Mouse (Mus musculus): ENCODE results near the gene Ahctf1.
"Not testable (repeated sequence)": the region's sequence is repeated elsewhere in the genome, so short reads cannot be mapped to it uniquely, and the experiment has no call there.

Gene Ahctf1

DNA sequence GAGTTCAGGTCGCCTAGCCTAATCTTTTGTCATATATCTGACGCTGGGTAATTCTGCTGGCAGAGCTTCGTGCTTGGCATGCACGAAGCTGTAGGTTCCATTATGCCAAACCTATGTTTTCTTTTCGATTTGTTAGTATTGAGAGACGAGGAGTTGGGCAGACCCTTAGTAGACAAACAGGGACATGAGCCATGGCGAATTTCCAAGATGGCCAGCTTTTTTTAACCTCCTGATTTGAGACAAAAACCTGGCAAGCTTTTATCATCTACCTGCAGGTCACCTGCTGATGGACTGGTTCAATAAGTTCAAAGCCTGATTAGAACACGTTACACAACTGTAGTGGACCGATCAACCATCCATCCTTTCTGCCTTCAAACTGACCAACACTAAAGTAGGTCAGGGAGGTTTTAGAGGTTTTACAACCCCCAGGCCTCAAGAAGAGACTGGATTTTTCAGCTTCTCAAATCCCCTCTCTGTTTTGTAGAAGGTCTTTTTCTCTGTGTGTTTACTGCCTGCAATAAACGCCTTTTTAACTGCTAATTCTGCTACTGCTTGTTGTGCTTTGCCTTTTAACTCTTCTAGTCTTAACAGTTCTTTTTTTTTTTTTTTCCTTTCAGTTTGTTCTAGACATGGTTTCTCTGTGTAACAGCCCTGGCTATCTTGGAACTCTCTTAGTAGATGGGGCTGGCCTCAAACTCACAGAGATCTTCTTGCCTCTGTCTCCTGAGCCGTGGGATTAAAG, 831 bp upstream of the Ahctf1 start:
- peak in 1 of 2 experiments; percentile 5 for DNase-seq (ENCODE audit: low spot score in 2 of 2)

DNA sequence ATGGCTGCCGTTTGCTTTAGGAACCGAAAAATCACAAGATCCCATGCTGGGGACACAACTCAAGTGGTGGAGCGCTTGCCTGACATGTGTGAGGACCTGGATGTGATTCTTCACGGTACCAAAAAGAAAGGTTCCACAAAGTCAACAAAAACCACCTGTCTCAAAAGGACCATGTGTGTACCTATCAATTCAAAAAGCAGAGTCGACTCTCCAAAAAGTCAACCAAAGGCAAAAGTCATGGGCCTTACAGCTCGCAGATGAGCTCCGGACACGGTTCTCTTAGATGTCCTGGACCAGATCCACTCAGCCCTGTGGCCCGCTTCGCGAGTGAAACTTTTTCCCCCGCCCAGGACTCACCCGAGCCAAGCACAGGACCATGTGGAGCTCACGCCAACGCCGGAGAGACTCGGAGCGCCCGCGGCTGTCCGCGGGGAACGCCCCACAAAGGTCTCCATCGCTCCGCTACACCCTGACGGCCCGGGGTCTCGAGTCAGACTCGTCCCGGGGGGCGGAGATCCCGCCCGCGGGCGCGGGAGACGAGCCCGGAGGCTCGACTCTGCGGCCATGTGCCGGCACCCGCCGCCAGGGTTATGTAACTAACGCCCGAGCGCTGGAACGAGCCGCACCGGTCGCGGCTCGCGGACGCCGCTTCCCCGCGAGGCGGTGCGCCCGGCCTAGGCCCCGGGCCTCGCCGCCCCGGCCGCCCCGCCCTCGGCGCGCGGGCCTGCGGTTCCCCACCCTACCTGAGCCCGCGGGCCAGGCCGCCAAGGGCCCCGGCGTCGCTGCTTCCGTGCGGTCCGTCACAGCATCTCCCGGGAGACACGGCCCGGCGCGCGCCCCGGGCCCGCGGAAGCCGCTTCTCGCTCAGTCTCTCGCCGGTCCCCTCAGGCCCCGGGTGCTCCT, 619 bp downstream of the Ahctf1 start, which contains the start of gene Gm10518:
TSS of gene Gm10518 (plus strand) at position 767 of the 903 bp plus-strand sequence.
- DNase-seq (ENCODE audit: low spot score in 2 of 2): peak; percentile 49 to 56

DNA sequence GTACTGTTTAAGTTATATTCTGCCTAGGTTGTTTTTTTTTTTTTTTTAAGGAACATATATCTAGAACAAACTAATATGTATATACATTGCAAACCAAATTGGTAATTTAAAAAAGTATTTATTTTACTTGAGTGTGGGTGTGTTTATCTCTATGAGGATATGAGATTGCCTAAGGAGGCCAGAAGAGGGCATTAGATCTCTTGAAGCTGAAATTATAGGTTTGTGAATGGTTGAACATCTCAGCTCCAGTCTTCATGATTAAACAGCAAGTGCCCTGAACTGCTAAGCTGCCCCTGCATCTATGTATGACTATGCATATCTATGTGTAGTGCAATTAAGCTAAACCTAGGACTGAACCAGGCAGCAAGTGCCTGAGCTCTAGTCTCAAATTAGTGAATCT, 4.7 kb downstream of the Ahctf1 start:
- DNase-seq (ENCODE audit: low spot score in 2 of 2): no peak

DNA sequence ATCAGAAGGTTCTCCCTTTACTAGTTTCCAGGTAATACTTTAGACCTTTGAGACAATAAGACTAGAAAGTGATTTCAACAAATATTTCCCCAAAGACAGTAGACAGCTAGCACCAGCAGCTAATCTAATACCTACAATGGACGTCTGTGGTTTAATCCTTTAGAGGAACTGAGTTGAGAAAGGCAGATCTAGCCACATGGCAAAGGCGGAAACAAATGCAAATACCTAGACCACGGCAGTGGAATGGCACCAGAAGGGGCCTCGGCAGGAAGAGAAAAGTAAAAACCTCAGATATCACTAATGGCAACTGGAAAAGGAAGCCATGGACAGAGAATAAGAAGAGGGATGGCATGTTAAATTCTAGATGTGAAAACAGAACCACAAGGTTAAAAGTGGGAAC, 16.2 kb downstream of the Ahctf1 start:
- DNase-seq (ENCODE audit: low spot score in 2 of 2): no peak

DNA sequence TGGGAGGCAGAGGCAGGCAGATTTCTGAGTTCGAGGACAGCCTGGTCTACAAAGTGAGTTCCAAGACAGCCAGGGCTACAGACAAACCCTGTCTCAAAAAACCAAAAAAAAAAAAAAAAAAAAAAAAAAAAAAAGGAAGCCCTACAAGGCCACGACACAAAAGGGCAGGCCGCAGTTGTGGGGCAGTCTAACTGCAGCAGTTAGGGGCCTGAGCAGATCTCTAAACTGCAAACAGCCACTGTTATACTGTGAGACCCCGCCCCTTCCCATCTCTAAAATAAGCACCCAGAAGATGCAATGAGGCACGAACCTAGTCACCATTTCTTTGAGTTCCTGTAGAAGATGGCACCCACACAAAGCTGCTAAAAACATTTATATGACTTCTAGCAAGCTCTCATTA, 18.0 kb downstream of the Ahctf1 start:
- DNase-seq (ENCODE audit: low spot score in 2 of 2): no peak

DNA sequence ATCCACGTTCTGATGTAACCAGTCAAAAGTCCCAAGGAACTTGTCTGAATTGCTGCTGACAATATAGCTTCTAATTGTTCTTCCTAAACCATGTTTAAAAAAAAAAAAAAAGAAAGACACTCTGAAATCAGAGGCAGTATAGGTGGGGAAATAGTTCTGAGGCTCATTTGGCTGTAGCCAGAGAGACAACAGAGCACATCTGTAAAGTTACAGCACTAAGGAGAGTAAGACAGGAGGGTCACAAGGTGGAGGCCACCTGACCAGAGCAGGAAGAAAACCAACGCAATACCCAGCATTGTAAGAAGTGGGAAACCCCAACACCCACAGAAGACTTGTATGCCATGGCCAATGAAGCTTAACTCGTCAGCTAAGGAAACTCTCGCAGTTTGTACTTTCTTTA, 19.4 kb downstream of the Ahctf1 start:
- DNase-seq (ENCODE audit: low spot score in 2 of 2): no peak

DNA sequence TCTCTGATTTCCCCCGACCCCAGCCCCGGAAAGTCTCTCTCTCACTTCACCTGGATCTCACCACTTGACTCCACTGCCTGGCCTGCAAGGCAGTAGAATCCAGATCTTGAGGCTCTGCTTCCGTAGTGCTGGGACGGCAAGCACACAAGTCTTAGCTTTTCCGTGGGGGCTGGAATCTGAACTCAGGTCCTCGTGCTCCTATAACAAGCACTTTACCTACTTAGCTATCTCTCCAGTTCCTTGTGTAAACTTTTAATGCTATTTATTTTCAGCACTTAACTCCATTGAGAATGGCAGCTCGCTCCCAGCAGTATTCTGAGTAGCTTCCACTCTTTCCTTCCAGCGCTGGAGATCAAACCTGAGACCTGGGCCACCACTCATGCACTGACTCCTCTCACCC, 26.6 kb downstream of the Ahctf1 start:
- no peak for DNase-seq (ENCODE audit: low spot score in 2 of 2)

DNA sequence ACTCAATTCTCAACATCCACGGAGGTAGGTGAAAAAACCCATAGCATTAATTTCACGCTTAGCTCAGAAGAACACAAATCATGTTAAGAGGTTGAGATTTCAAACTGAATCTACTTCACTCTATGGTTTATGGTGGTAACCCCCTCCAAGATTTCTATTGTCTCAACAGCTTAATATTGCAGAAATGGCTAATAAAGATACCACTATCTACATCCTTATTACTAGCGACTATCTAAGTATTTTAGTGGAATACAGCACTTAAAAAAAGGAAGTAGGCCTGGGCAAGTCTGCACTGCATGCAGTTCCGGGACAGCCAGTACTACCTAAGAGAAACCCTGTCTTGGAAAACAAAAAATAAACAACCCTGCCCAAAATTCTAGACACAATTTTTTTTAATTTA, 42.9 kb downstream of the Ahctf1 start:
- no peak for DNase-seq (ENCODE audit: low spot score in 2 of 2)

DNA sequence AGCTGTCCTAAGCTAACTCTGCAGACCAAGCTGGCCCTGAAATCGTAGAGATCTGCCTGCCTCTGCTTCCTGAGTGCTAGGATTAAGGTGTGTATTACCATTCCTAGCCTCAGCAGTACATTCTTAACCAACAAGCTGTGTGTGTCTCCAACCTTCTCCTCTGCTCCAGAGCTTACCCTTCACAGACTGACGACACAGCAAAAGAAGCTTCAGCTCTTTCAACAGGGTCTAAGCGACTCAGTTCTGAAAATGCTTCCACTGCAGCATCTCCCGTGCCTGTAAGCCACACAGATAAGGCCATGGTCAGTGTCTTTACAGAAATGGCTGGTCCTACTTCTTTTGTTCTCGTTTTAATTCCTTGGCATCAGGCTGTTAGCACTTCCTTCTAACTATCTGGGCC, 43.4 kb downstream of the Ahctf1 start:
- no peak for DNase-seq (ENCODE audit: low spot score in 2 of 2)

DNA sequence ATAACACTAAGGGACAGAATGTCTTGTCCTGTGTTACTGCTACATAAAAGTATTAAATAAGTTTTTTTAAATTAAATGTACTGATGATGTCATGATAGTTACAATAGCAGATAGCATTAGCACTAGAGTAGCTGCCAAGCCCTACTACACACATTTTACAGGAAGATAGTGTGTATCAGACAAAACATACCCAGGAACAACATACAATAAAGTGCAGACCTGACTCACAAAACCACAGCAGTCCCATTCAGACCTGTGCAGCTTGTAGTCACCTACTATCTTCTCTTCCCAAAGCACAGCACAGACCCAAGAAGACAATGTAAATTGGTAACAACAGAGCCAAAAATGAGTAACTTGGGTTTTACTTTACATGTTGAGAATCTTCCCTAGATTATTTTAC, 47.0 kb downstream of the Ahctf1 start:
- DNase-seq (ENCODE audit: low spot score in 2 of 2): no peak

DNA sequence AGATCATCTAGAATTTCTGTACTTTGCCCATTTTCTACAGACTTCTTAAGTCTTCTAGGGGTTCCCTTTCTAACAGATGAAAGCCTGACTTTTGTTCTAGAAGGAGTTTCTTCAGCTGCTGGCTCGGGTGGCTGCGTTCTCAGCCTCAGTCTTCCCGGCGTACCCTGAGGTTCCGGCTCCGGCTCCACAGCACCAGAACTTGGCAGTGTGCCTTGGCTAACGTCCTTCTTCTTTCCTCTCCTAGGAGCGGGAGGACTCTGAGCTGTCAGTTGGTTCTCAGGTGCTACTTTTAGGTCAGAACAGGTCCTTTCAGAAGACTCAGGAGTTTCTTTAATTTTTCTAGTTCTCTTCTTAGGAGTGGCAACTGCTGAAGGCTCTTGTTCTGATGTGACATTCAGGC, 50.5 kb downstream of the Ahctf1 start:
- DNase-seq (ENCODE audit: low spot score in 2 of 2): no peak

DNA sequence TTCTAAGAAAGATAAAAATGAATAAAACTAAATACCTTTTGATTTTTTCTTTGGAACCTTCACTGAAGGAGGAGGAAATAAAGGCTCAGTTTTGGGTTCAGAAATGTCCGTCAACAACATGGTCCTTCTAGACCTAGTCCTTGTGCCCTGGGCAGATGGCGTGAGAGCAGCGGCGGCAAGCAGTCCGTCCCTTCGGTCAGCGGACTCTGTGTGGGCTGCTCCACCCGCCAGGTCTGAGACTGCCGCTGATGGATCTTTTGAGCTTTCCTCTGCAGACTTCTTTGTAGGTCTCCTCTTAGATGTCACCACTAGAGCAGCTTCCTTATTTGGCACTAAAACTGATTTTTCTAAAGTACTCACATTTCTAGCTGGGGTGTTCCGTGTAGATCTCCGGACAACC, 51.2 kb downstream of the Ahctf1 start:
- DNase-seq (ENCODE audit: low spot score in 2 of 2): no peak

DNA sequence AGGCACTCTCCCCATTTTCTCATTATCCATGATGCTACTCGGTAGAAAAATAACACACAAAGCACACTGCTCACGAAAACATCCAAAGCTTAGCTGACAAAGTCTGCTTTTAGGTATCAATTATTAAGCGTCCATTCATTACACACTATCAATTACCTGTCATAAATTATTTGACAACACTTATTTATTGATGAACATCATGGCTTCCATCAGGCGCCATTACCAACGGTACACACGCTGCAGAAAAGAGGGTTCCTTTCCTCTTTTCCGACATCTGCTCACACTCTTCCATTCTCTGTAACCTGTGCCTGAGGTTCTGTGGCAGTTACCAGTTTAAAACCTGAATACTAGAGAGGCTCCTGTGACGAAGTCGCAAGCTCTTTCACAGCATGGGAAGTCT, 58.3 kb downstream of the Ahctf1 start, which contains the start of gene Kif28:
TSS of gene Kif28 (minus strand) at position 101 of the 400 bp plus-strand sequence.
- DNase-seq (ENCODE audit: low spot score in 2 of 2): no peak

DNA sequence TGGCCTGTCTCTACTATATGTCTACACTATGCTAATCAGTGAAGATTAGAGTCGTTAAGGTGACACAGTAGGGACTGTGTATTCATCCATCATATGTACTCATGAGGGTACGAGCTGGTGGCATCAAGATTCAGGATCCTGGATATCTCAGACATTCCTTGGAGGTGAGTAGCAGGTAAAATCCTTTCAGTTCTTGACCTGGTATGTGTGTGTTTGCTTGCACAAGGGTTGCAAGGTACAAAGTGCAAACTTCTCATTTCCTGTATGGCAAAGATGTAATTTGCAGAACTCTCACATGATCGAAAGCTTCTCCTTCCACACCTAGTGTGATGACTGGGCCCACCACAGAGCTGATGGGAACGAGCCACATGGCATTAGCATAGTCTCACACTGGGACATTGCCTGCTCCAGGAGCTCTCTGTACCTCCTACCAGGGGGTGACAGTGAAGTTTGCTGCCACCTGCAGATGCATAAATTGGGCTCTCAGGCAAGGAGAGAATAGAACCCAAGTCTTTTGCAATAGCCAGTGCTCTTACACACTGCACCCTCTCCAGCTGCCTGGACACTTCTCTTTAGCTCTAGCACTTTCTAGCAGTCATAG, 59.8 kb downstream of the Ahctf1 start:
- no peak for DNase-seq (ENCODE audit: low spot score in 2 of 2)

DNA sequence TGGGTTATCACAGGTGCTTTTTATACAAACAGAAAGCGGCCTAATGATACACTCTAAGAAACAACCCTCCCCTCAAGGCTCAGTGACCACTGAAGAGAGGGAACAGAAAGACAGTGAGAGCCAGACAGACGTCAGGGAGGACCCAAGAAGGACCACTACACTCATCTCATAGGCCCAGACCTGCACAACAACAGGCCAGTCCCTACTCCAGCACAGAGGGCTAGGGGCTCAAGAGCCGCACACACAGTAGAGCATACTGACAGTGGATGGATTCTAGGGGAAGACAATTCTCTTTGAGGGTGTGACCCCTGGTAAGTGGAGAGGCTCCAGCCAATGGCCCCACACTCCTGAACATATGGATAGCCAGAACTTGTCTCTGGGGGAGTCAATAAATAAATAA, 67.0 kb downstream of the Ahctf1 start:
- no peak for DNase-seq (ENCODE audit: low spot score in 2 of 2)

DNA sequence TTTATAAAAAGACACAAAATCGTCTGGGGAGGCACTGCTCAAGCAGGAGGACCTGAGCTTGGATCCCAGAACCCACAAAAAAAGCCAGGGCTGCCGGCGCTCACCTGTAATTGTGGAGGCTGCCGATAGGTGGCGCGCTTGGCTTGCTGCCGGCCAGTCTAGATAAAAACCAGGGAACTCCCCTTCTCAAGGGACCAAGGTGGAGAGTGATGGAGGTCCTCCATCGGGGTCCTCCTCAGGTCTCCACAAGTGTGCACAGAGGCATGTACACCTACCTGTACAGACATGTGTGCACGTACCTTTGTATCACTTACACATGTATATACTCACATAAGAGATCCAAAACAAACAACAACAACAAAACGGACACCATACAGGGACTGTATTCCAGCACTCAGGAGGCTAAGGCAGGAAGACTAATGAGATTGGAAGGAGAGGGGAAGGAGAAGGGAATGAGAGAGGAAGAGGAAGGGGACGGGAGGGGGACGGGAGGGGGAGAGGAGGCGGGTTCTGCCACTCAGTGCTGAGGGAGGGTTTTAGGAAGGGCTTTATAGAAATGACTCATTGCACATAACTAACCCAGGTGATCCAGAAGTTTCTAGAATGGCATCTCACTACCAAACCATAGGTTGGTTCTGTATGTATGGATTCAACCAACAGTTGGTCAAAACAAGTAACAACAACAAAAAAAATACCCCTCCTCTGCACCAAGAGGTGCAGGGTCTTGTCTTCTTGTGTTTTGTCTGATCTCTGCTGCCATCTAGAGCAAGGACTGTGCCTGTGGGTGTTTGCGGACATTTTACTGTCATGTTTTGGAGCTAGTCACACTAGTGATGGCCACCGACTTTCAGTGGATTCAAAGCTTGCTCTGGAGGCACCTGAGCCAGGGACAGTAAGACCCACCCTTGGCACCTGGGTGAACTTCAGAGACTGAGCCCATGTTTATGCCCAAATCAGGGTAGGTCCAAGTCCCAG, 68.7 kb downstream of the Ahctf1 start:
- DNase-seq (ENCODE audit: low spot score in 2 of 2): peak; percentile 51 to 69

DNA sequence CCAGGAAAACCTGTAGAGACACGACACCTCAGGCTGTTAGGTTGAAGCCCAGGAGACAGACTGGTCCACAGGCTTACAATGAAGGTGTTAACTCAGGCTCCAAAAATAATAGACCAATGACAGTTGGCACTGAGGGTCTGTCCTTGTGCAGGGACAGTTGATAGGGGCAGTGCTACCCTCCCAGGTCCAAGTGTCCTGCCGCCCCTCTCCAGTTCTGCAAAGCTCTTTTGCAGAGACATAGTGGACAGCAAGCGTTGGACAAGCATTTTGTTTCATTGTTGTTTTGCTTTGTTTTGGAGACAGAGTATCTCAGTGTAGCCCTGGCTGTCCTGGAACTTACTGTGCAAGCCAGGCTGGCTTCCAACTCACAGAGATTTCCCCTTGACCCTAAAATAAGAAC, 72.1 kb downstream of the Ahctf1 start:
- no peak for DNase-seq (ENCODE audit: low spot score in 2 of 2)

DNA sequence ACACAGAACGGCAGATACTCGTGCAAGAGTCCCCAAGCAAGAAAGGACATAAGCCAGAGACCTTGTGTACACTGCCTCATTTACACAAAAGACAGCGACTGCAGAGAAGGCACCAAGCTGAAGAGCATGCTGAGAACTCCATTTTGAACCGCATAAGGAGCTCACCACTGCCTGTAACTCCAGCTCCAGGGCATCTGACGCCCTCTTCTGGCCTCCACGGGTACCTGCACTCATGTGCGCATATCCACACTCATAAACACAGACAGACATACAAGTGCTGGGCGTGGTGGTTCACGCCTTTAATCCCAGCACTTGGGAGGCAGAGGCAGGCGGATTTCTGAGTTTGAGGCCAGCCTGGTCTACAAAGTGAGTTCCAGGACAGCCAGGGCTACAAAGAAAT, 74.8 kb downstream of the Ahctf1 start:
- DNase-seq (ENCODE audit: low spot score in 2 of 2): no peak

DNA sequence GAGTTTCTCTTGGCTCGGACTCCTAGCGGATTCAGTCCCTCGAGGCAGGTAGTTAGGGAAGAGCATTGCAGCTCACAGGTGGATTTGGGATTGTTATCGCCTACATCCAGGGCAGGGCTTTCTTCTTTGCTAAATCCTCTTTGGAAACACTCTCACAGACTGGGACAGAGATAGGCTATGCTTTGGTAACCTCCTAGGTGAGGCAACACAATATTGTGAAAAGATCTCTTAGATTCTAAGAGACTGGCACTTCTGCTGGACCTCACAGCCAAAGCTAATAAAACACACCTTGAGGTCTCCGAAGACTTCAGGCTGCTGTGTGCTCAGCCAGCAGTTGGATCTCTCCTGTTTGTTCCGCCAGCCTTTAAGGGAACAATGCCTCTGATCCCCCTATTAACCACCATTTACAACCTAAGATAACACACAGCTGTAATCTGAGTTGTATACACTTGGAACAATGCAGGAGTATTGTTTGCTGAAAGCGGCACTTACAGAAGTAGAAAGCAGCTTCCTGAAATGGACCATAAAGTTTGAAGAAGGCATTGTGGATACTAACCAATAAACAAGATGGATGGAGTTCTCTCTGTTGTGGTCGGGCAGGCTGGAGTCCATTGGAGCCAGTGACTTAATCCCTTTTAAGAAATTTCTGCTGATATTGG, 80.5 kb downstream of the Ahctf1 start:
- DNase-seq (ENCODE audit: low spot score in 2 of 2): no peak

DNA sequence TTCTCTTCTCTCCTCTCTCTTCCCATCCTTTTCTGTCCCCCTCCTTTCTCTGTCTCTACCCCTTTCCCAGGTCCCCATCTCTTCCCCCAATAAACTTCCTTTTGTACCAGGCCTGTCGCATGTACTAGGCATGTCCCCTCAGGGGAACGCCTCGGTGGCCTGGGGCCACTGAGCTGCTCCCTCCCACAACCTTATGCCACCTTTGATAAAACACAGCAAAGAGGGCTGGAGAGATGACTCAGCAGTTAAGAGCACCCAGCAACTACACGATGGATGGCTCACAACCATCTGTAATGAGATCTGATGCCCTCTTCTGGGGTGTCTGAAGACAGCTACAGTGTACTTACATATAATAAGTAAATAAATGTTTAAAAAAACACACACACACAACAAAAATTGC, 87.7 kb downstream of the Ahctf1 start:
- peak in 1 of 2 experiments; percentile 11 for DNase-seq (ENCODE audit: low spot score in 2 of 2)

DNA sequence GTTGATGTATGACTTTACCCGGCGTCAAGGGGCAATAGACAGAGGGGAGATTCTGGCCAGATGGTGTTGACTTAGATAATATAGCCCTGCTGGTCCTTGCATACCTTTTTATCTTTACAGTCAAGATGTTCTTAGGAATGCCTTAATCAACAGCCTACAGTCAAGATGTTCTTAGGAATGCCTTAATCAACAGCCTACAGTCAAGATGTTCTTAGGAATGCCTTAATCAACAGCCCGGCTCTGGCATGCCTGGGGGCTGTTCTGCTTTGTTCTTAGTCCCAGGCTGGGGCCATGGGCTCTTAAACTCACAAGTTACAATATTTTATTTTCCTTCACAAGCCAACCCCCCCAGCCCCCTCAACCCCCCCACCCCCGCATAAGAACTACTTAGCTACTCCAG, 88.2 kb downstream of the Ahctf1 start:
- DNase-seq (ENCODE audit: low spot score in 2 of 2): not testable (repeated sequence)
